Comparison of ENCODE assay signal across 19 mouse cellular contexts in the genomic region with DNA sequence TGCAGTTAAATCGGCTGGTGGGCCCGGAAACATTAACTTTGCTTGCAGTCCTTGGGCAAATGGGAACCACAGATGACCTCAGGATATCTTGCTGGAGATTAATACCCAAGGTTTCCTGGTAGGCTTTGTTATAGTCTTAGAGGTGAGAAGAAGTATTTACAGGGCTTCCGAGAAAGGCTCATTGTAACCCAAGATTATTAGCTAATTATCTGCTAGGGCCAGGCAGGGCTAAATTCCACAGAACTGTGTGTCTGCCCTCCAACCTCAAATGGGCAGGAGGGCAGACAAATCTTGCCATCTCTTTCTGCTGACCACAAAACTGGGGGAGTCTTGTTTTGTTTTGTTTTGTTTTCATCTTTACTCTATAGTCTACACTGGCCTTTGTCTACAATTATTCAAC.
DNase-seq lines count a peak whose midpoint lies in the region; ATAC-seq lines count a peak whose summit lies in the region.
"Had no signal": no experiment of that assay in that cellular context is flagged by ENCODE, and none has a peak within 500 bp of the region (broad histone marks: within the 10 kb centered on the region; RNA-seq: fewer than 3 reads in every experiment).

No protein-coding gene starts in this region.

- H3K4me2 ChIP-seq in kidney, embryonic 14.5 days (replicated peaks; ENCODE audit: low read depth, low read length) = no peak overlapping the region
- no peak overlapping the region for H3K4me2 ChIP-seq in midbrain, embryonic 11.5 days
- no peak overlapping the region for H3K4me2 ChIP-seq in midbrain, embryonic 14.5 days (ENCODE audit: low read length)
- H3K4me2 ChIP-seq: embryonic facial prominence, embryonic 12.5 days; forebrain, embryonic 13.5 days; forebrain, embryonic 15.5 days had no signal

- 48% methylated on average over 3 of the region's 3 CpGs for WGBS in kidney, embryonic 14.5 days
- 59% methylated on average over 3 of the region's 3 CpGs for WGBS in midbrain, embryonic 11.5 days
- WGBS in midbrain, embryonic 14.5 days = 75% methylated on average over 3 of the region's 3 CpGs

- H3K27me3 ChIP-seq in kidney, embryonic 14.5 days (ENCODE audit: control insufficient read depth, insufficient read depth, low read length) = no peaks in the 10 kb centered on the region
- H3K27me3 ChIP-seq in midbrain, embryonic 11.5 days (ENCODE audit: control insufficient read depth, insufficient read depth, low read length) = no peaks in the 10 kb centered on the region
- H3K27me3 ChIP-seq in midbrain, embryonic 14.5 days (ENCODE audit: control insufficient read depth, insufficient read depth, low read length) = no peaks in the 10 kb centered on the region
- H3K27me3 ChIP-seq: embryonic facial prominence, embryonic 12.5 days; forebrain, embryonic 13.5 days; forebrain, embryonic 15.5 days had no signal

- H3K9ac ChIP-seq in kidney, embryonic 14.5 days (ENCODE audit: low read depth, low read length) = no peak overlapping the region
- no peak overlapping the region for H3K9ac ChIP-seq in midbrain, embryonic 11.5 days (ENCODE audit: low read length)
- no peak overlapping the region for H3K9ac ChIP-seq in midbrain, embryonic 14.5 days (replicated peaks; ENCODE audit: low read length)
- H3K9ac ChIP-seq: embryonic facial prominence, embryonic 12.5 days; forebrain, embryonic 13.5 days; forebrain, embryonic 15.5 days; forebrain, postnatal 0 days had no signal

- peak overlapping the region; percentile 55; the same call in 1 of the 2 replicates for H3K27ac ChIP-seq in kidney, embryonic 14.5 days (ENCODE audit: low read depth, low read length)
- no peak overlapping the region for H3K27ac ChIP-seq in midbrain, embryonic 11.5 days (ENCODE audit: low read depth, low read length)
- H3K27ac ChIP-seq in midbrain, embryonic 14.5 days (replicated peaks; ENCODE audit: low read depth, low read length) = no peak overlapping the region
- H3K27ac ChIP-seq: embryonic facial prominence, embryonic 10.5 days; embryonic facial prominence, embryonic 12.5 days; forebrain, embryonic 13.5 days; forebrain, embryonic 15.5 days had no signal

- H3K36me3 ChIP-seq in kidney, embryonic 14.5 days (ENCODE audit: control insufficient read depth, insufficient read depth, low read length) = no peaks in the 10 kb centered on the region
- H3K36me3 ChIP-seq in midbrain, embryonic 11.5 days (ENCODE audit: control insufficient read depth, insufficient read depth, low read length) = no peaks in the 10 kb centered on the region
- no peaks in the 10 kb centered on the region for H3K36me3 ChIP-seq in midbrain, embryonic 14.5 days (ENCODE audit: control insufficient read depth, insufficient read depth, low read length)
- H3K36me3 ChIP-seq: embryonic facial prominence, embryonic 10.5 days; embryonic facial prominence, embryonic 12.5 days; forebrain, embryonic 15.5 days had no signal

- H3K4me1 ChIP-seq in kidney, embryonic 14.5 days (ENCODE audit: control insufficient read depth, insufficient read depth, low read length) = peaks cover 13% of the 10 kb centered on the region; the same call in 1 of the 2 replicates
- no peaks in the 10 kb centered on the region for H3K4me1 ChIP-seq in midbrain, embryonic 11.5 days (ENCODE audit: control insufficient read depth, insufficient read depth, low read length)
- peaks cover 4% of the 10 kb centered on the region for H3K4me1 ChIP-seq in midbrain, embryonic 14.5 days (ENCODE audit: control insufficient read depth, insufficient read depth, low read length)
- H3K4me1 ChIP-seq: forebrain, embryonic 13.5 days; forebrain, embryonic 15.5 days had no signal

- no peak for DNase-seq in kidney, postnatal 4 days
- DNase-seq in midbrain, embryonic 11.5 days (ENCODE audit: low spot score, missing footprints) = peak; percentile 51
- no peak for DNase-seq in midbrain, embryonic 14.5 days
- DNase-seq: adrenal gland, adult 8-10 months; adrenal gland, postnatal 14 days; adrenal gland, postnatal 36 days; cerebellum, adult 11-12 months; cerebellum, adult 2 months; cerebellum, adult 9-10 months; cerebellum, postnatal 10 days; cerebellum, postnatal 25 days; forebrain, postnatal 0 days had no signal

- H3K9me3 ChIP-seq in kidney, embryonic 14.5 days (ENCODE audit: control insufficient read depth, low read length) = no peaks in the 10 kb centered on the region
- no peaks in the 10 kb centered on the region for H3K9me3 ChIP-seq in midbrain, embryonic 11.5 days (ENCODE audit: control insufficient read depth, low read length)
- H3K9me3 ChIP-seq in midbrain, embryonic 14.5 days (ENCODE audit: control insufficient read depth, low read length) = no peaks in the 10 kb centered on the region
- H3K9me3 ChIP-seq: embryonic facial prominence, embryonic 10.5 days; embryonic facial prominence, embryonic 12.5 days; forebrain, embryonic 13.5 days; forebrain, embryonic 15.5 days had no signal

- ATAC-seq in kidney, embryonic 14.5 days (ENCODE audit: low FRiP score, low TSS enrichment) = no peak
- no peak for ATAC-seq in midbrain, embryonic 11.5 days (ENCODE audit: low FRiP score)
- no peak for ATAC-seq in midbrain, embryonic 14.5 days (ENCODE audit: low FRiP score, low TSS enrichment)
- ATAC-seq in megakaryocyte, adult 5-6 weeks (ENCODE audit: poor library complexity, severe bottlenecking) = no peak
- ATAC-seq: activated CD4-positive, CD25-positive, alpha-beta regulatory T cell, adult 4 months; forebrain, embryonic 13.5 days; forebrain, embryonic 15.5 days; forebrain, postnatal 0 days had no signal

- no peak overlapping the region for H3K4me3 ChIP-seq in kidney, embryonic 14.5 days (ENCODE audit: low read length)
- no peak overlapping the region for H3K4me3 ChIP-seq in midbrain, embryonic 11.5 days (ENCODE audit: low read depth, low read length)
- no peak overlapping the region for H3K4me3 ChIP-seq in midbrain, embryonic 14.5 days (replicated peaks; ENCODE audit: low read depth, low read length)
- H3K4me3 ChIP-seq: embryonic facial prominence, embryonic 10.5 days; embryonic facial prominence, embryonic 12.5 days; forebrain, embryonic 13.5 days; forebrain, embryonic 15.5 days had no signal
